Mouse (Mus musculus) forebrain, embryonic 13.5 days (tissue): ENCODE data around the gene Elac2. TPM values are rescaled to one million over a fixed set of nuclear protein-coding genes. Genes with fewer than 3 reads are reported as not detected.
A peak's percentile ranks its signal among the peaks of the same experiment; 100 is the strongest.

Source experiments
- ATAC-seq: fragments of 200-750 bp; cut with Nextera tagmentation; 2 replicates; pipeline ENCODE4 v1.8.0; 2017
- H3K27ac ChIP-seq: fragments of 300-500 bp; sonication (generic); 2 replicates; pipeline ENCODE4 v1.5.1; 2015; ENCODE audit warnings: inconsistent platforms, mild to moderate bottlenecking, moderate library complexity
- H3K27me3 ChIP-seq: fragments of 300-500 bp; sonication (generic); 2 replicates; pipeline ENCODE4 v1.6.1; 2015; ENCODE audit warnings: mild to moderate bottlenecking, inconsistent platforms
- H3K36me3 ChIP-seq: fragments of 300-500 bp; sonication (generic); 2 replicates; pipeline ENCODE4 v1.6.1; 2015; ENCODE audit warnings: mild to moderate bottlenecking, inconsistent platforms; ENCODE audit not compliant: poor library complexity, severe bottlenecking
- H3K4me1 ChIP-seq: fragments of 300-500 bp; sonication (generic); 2 replicates; pipeline ENCODE4 v1.6.1; 2015; ENCODE audit warnings: inconsistent platforms
- H3K4me2 ChIP-seq: fragments of 300-500 bp; sonication (generic); 2 replicates; pipeline ENCODE4 v1.6.1; 2015; ENCODE audit warnings: inconsistent platforms, mild to moderate bottlenecking, moderate library complexity
- H3K4me3 ChIP-seq: fragments of 300-500 bp; sonication (generic); 2 replicates; pipeline ENCODE4 v1.5.1; 2015; ENCODE audit warnings: mild to moderate bottlenecking, inconsistent platforms
- H3K9ac ChIP-seq: fragments of 300-500 bp; sonication (generic); 2 replicates; pipeline ENCODE4 v1.6.1; 2015; ENCODE audit warnings: mild to moderate bottlenecking, inconsistent platforms
- H3K9me3 ChIP-seq: fragments of 300-500 bp; sonication (generic); replicated peaks from 2 replicates; pipeline ENCODE4 v1.6.1; 2016; ENCODE audit warnings: inconsistent platforms
- WGBS: fragments of 180-500 bp; shearing (Covaris S2); methylation state at CpG from one replicate; pipeline ENCODE4 v1.1.7; 2015; 5-methylcytosine and 5-hydroxymethylcytosine counted together
- polyA plus RNA-seq: library from polyadenylated mRNA; unstranded; fragments of >200 nt; fragmentation: Nextera tagmentation; extraction: Ambion mirVana; gene quantifications from 2 replicates; pipeline ENCODE4 v1.2.1, GENCODE M21; 2015

Gene Elac2
- polyA plus RNA-seq, 1 experiment from 2014 or later, result 30.6 TPM

GRCm38 (mm10) chr11:64972418-64972817 lies 6.4 kb upstream of the Elac2 start:
- no peaks in the 10 kb centered on the region for H3K4me1 ChIP-seq
- no peak overlapping the region for H3K4me2 ChIP-seq
- H3K27me3 ChIP-seq, result peaks cover 40% of the 10 kb centered on the region
- ATAC-seq, result no peak
- 80% methylated on average over 2 of the region's 2 CpGs for WGBS
- H3K9me3 ChIP-seq, result no peaks in the 10 kb centered on the region
- H3K36me3 ChIP-seq, result no peaks in the 10 kb centered on the region
- no peak overlapping the region for H3K9ac ChIP-seq
- H3K4me3 ChIP-seq, result no peak overlapping the region
- H3K27ac ChIP-seq, result no peak overlapping the region

GRCm38 (mm10) chr11:64979489-64979845 lies 629 bp downstream of the Elac2 start:
- Histone ChIP-seq H3K4me1 (peaks cover 17% of the 10 kb centered on the region), H3K9ac (peak overlapping the region; percentile 88), H3K27me3 (peaks cover 8% of the 10 kb centered on the region; the same call in 1 of the 2 replicates), H3K27ac (no peak overlapping the region), H3K4me2 (peak overlapping the region; percentile 88), H3K9me3 (no peaks in the 10 kb centered on the region), H3K4me3 (peak overlapping the region; percentile 93), H3K36me3 (peaks cover 37% of the 10 kb centered on the region)
- no peak for ATAC-seq
- WGBS, result 13% methylated on average over 9 of the region's 9 CpGs

GRCm38 (mm10) chr11:64988556-64988955 lies 9.7 kb downstream of the Elac2 start:
- no peaks in the 10 kb centered on the region for H3K4me1 ChIP-seq
- no peak overlapping the region for H3K9ac ChIP-seq
- 92% methylated on average over 2 of the region's 2 CpGs for WGBS
- no peak overlapping the region for H3K4me3 ChIP-seq
- no peak for ATAC-seq
- no peaks in the 10 kb centered on the region for H3K27me3 ChIP-seq
- no peak overlapping the region for H3K27ac ChIP-seq
- H3K36me3 ChIP-seq, result peaks cover 92% of the 10 kb centered on the region
- no peak overlapping the region for H3K4me2 ChIP-seq
- no peaks in the 10 kb centered on the region for H3K9me3 ChIP-seq

DNA sequence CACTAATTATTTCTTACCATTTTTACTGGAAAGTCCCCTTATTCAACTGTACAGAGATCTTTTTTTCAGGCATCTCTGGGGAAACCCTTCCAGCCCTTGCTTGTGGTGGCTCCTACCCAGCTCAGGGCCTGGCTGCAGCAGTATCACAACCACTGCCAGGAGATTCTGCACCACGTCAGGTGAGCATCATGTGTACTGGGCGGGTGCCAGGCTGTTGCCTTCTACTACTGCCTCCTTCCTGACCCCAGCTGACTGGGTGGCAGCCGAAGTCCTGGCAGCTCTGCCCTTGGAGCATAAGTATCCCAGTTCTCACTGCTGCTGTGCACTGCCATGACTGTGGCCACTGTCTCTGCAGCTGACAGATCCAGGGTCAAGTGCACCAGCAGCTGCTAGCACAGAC lies 19.6 kb downstream of the Elac2 start:
- H3K9me3 ChIP-seq, result no peaks in the 10 kb centered on the region
- no peak overlapping the region for H3K4me3 ChIP-seq
- ATAC-seq, result no peak
- H3K4me1 ChIP-seq, result no peaks in the 10 kb centered on the region
- no peak overlapping the region for H3K4me2 ChIP-seq
- WGBS, result 84% methylated on average over 3 of the region's 3 CpGs
- no peaks in the 10 kb centered on the region for H3K27me3 ChIP-seq
- no peak overlapping the region for H3K27ac ChIP-seq
- H3K9ac ChIP-seq, result no peak overlapping the region
- peaks cover 92% of the 10 kb centered on the region for H3K36me3 ChIP-seq

DNA sequence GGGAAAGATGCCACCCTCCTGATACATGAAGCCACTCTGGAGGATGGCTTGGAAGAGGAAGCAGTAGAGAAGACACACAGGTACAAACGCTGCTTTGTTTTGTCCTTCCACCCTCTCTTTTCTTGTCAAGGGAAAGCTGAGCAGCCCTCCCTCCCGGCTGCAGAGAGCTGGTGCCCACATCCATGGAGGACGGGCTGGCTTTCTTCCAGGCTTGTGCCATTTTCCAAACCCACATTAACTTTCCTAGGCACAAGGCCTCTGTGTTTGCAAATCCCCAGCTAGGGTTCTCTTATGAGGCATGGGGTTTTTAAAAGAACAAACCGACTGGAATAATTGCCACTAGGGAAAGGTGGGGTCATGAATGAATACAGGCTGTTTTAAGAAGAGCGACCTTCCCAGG lies 20.8 kb downstream of the Elac2 start:
- H3K27me3 ChIP-seq, result no peaks in the 10 kb centered on the region
- H3K36me3 ChIP-seq, result peaks cover 91% of the 10 kb centered on the region
- WGBS, result 47% methylated on average over 5 of the region's 5 CpGs
- no peak overlapping the region for H3K4me3 ChIP-seq
- H3K27ac ChIP-seq, result no peak overlapping the region
- ATAC-seq, result no peak
- no peaks in the 10 kb centered on the region for H3K4me1 ChIP-seq
- no peak overlapping the region for H3K4me2 ChIP-seq
- H3K9me3 ChIP-seq, result no peaks in the 10 kb centered on the region
- no peak overlapping the region for H3K9ac ChIP-seq

DNA sequence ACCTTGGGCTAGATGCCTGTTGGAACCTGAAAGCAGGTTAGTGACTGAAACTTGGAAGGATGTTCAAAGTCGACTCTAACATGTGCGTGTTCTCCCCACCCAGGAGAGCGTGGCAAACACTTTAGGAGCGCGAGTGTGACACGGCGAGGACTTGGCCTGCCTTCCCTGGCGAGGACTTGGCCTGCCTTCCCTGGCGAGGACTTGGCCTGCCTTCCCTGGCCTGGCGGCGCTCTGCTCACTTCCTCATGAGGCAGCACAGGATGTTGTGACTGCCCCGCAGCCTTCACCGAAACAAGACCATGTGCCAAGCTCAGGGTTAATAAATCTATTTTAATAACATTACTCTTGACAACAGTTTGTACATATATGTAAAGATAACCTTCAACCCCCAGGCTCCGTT lies 22.9 kb downstream of the Elac2 start:
- ATAC-seq, result no peak
- Histone ChIP-seq H3K4me3 (no peak overlapping the region), H3K4me1 (no peaks in the 10 kb centered on the region), H3K27ac (no peak overlapping the region), H3K27me3 (no peaks in the 10 kb centered on the region), H3K9me3 (no peaks in the 10 kb centered on the region), H3K9ac (no peak overlapping the region), H3K4me2 (no peak overlapping the region), H3K36me3 (peaks cover 84% of the 10 kb centered on the region)
- 88% methylated on average over 14 of the region's 14 CpGs for WGBS

DNA sequence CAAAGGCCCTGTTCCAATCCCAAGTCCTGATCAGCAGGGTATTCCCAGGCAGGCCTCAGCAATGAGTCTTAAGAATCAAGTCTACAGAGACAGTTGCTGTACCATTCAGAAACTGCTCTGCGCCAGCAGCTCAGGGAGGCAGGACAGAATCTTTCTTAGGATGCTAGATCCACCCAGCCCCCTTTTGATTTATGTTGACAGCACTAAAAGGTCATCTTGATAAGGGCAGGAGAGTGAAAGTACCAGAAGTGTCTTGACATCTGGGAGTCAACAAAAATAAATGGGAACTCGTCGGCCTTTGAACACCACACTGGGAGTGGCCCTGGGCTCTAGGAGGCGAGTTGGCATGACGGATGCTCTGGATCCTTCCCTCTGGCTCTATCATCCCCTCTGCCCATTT lies 24.8 kb downstream of the Elac2 start:
- Histone ChIP-seq H3K9ac (no peak overlapping the region), H3K4me2 (no peak overlapping the region), H3K27ac (no peak overlapping the region), H3K4me1 (no peaks in the 10 kb centered on the region), H3K4me3 (no peak overlapping the region), H3K36me3 (peaks cover 65% of the 10 kb centered on the region), H3K27me3 (no peaks in the 10 kb centered on the region), H3K9me3 (no peaks in the 10 kb centered on the region)
- 85% methylated on average over 5 of the region's 5 CpGs for WGBS
- ATAC-seq, result no peak

DNA sequence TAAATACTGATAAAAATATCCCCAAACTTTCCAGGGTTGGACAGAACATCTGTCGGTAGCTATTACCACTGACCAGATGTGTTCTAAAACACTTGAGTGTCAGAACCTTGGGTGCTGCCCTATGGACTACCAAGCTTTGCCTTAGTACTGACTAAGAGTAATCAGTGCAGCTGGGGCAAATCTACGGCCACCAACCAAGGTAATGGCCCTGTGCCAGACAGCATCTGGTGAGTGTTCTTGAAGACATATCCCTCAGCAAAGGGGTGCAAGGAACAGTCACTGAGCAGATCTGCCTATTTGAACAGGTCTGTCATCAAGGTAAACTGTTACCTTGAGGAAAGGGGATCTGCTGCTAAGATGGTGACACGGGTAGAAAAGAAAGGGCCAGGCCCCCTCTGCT lies 26.0 kb downstream of the Elac2 start:
- no peak overlapping the region for H3K4me2 ChIP-seq
- peaks cover 52% of the 10 kb centered on the region for H3K36me3 ChIP-seq
- H3K9ac ChIP-seq, result no peak overlapping the region
- WGBS, result 94% methylated on average over 3 of the region's 3 CpGs
- H3K27ac ChIP-seq, result no peak overlapping the region
- H3K27me3 ChIP-seq, result no peaks in the 10 kb centered on the region
- H3K4me3 ChIP-seq, result no peak overlapping the region
- H3K9me3 ChIP-seq, result no peaks in the 10 kb centered on the region
- H3K4me1 ChIP-seq, result no peaks in the 10 kb centered on the region
- no peak for ATAC-seq

GRCm38 (mm10) chr11:65006047-65006446 lies 27.2 kb downstream of the Elac2 start:
- Histone ChIP-seq H3K9me3 (no peaks in the 10 kb centered on the region), H3K4me2 (no peak overlapping the region), H3K4me3 (no peak overlapping the region), H3K27ac (no peak overlapping the region), H3K9ac (no peak overlapping the region), H3K4me1 (no peaks in the 10 kb centered on the region), H3K27me3 (no peaks in the 10 kb centered on the region), H3K36me3 (peaks cover 40% of the 10 kb centered on the region)
- WGBS, result 89% methylated on average over 4 of the region's 4 CpGs
- no peak for ATAC-seq

GRCm38 (mm10) chr11:65013906-65014305 lies 35.1 kb downstream of the Elac2 start:
- H3K27ac ChIP-seq, result no peak overlapping the region
- no peaks in the 10 kb centered on the region for H3K4me1 ChIP-seq
- no peaks in the 10 kb centered on the region for H3K36me3 ChIP-seq
- 80% methylated on average over 6 of the region's 6 CpGs for WGBS
- no peak for ATAC-seq
- H3K9ac ChIP-seq, result no peak overlapping the region
- no peak overlapping the region for H3K4me3 ChIP-seq
- no peak overlapping the region for H3K4me2 ChIP-seq
- H3K27me3 ChIP-seq, result no peaks in the 10 kb centered on the region
- no peaks in the 10 kb centered on the region for H3K9me3 ChIP-seq

DNA sequence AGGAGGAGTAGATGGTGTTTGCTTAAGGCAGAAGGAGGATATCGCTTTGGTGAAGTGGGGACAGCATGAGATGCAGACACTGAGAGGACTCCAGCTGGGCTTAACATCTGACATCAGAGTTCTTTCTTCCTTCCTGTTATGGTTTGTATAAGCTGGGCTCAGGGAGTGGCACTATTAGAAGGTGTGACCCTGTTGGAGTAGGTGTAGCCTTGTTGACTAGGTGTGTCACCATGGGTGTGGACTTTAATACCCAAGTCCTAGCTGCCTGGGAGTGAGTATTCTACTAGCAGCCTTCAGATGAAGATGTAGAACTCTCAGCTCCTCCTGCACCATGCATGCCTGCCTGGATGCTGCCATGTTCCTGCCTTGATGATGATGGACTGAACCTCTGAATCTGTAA lies 37.9 kb downstream of the Elac2 start:
- no peaks in the 10 kb centered on the region for H3K27me3 ChIP-seq
- no peak overlapping the region for H3K27ac ChIP-seq
- H3K4me1 ChIP-seq, result no peaks in the 10 kb centered on the region
- no peak overlapping the region for H3K4me2 ChIP-seq
- H3K9me3 ChIP-seq, result no peaks in the 10 kb centered on the region
- H3K36me3 ChIP-seq, result no peaks in the 10 kb centered on the region; the same call in 1 of the 2 replicates
- no peak overlapping the region for H3K9ac ChIP-seq
- no peak for ATAC-seq
- no peak overlapping the region for H3K4me3 ChIP-seq
- WGBS, result 96% methylated on average over 1 of the region's 1 CpGs

- WGBS, result 91% methylated on average over 4 of the region's 4 CpGs
- no peak overlapping the region for H3K4me3 ChIP-seq
- no peak overlapping the region for H3K4me2 ChIP-seq
These were observed 41.9 kb downstream of the Elac2 start for GRCm38 (mm10) chr11:65020744-65021143.

GRCm38 (mm10) chr11:65022771-65023170 lies 43.9 kb downstream of the Elac2 start:
- no peaks in the 10 kb centered on the region for H3K9me3 ChIP-seq
- 92% methylated on average over 11 of the region's 11 CpGs for WGBS
- no peak overlapping the region for H3K4me2 ChIP-seq
- H3K36me3 ChIP-seq, result peaks cover 8% of the 10 kb centered on the region; the same call in 1 of the 2 replicates
- H3K27ac ChIP-seq, result no peak overlapping the region
- no peak overlapping the region for H3K4me3 ChIP-seq
- no peaks in the 10 kb centered on the region for H3K4me1 ChIP-seq
- no peak overlapping the region for H3K9ac ChIP-seq
- H3K27me3 ChIP-seq, result no peaks in the 10 kb centered on the region
- ATAC-seq, result no peak

More at GRCm38 (mm10) chr11:65020744-65021143, 41.9 kb downstream of the Elac2 start:
- ATAC-seq, result no peak
- peaks cover 8% of the 10 kb centered on the region; the same call in 1 of the 2 replicates for H3K36me3 ChIP-seq
- H3K4me1 ChIP-seq, result no peaks in the 10 kb centered on the region
- no peaks in the 10 kb centered on the region for H3K27me3 ChIP-seq
- H3K27ac ChIP-seq, result no peak overlapping the region
- H3K9ac ChIP-seq, result no peak overlapping the region
- no peaks in the 10 kb centered on the region for H3K9me3 ChIP-seq
